Mouse (Mus musculus) liver, embryonic 14.5 days (tissue): ENCODE data around the gene Etv4. TPM values are rescaled to one million over a fixed set of nuclear protein-coding genes. Genes with fewer than 3 reads are reported as not detected.

Source experiments
- ATAC-seq: fragments of 200-750 bp; cut with Nextera tagmentation; 2 replicates; pipeline ENCODE4 v1.8.0; 2017; ENCODE audit warnings: moderate number of reproducible peaks, mild to moderate bottlenecking, moderate library complexity; ENCODE audit not compliant: insufficient read depth
- DNase-seq, 3 experiments: peaks; one replicate each; pipeline ENCODE4 v3.0.0-alpha.2; 2012 to 2013; ENCODE audit warnings: low read depth in 3 of 3, low spot score in 3 of 3
- H3K27ac ChIP-seq: fragments of 300-500 bp; sonication (generic); 2 replicates; pipeline ENCODE4 v1.5.1; 2014; ENCODE audit warnings: moderate library complexity, mild to moderate bottlenecking, control low read depth, inconsistent platforms
- H3K27me3 ChIP-seq: fragments of 300-500 bp; sonication (generic); 2 replicates; pipeline ENCODE4 v1.6.1; 2014; ENCODE audit warnings: mild to moderate bottlenecking, low read length, moderate library complexity; ENCODE audit not compliant: control insufficient read depth, insufficient read depth
- H3K36me3 ChIP-seq: fragments of 300-500 bp; sonication (generic); replicated peaks from 2 replicates; pipeline ENCODE4 v1.6.1; 2014; ENCODE audit warnings: low read depth; ENCODE audit not compliant: control insufficient read depth, insufficient read depth
- H3K4me1 ChIP-seq, 2 experiments: fragments of 200-500 bp in 1 of 2; fragments of 300-500 bp in 1 of 2; sonication (generic) in 1 of 2; replicated peaks; 2 replicates each; pipeline ENCODE4 v1.6.1; 2012 to 2014; ENCODE audit warnings: antibody characterized with exemption in 1 of 2, inconsistent platforms in 1 of 2, low read length in 1 of 2; ENCODE audit not compliant: control insufficient read depth in 2 of 2, insufficient read depth in 2 of 2
- H3K4me2 ChIP-seq: fragments of 300-500 bp; sonication (generic); 2 replicates; pipeline ENCODE4 v1.6.1; 2014; ENCODE audit warnings: low read depth, mild to moderate bottlenecking, control low read depth, moderate library complexity
- H3K4me3 ChIP-seq, 2 experiments: fragments of 200-500 bp in 1 of 2; fragments of 300-500 bp in 1 of 2; sonication (generic) in 1 of 2; 2 replicates each; pipeline ENCODE4 v1.5.1; 2012 to 2014; ENCODE audit warnings: low read depth in 2 of 2, low read length in 2 of 2, mild to moderate bottlenecking in 2 of 2, control low read depth in 1 of 2, inconsistent platforms in 1 of 2, moderate library complexity in 1 of 2; ENCODE audit not compliant: insufficient read depth in 1 of 2
- H3K9ac ChIP-seq: fragments of 300-500 bp; sonication (generic); replicated peaks from 2 replicates; pipeline ENCODE4 v1.6.1; 2014; ENCODE audit warnings: mild to moderate bottlenecking, control low read depth, moderate library complexity
- H3K9me3 ChIP-seq: fragments of 300-500 bp; sonication (generic); 2 replicates; pipeline ENCODE4 v1.6.1; 2016; ENCODE audit warnings: low read length, mixed read lengths; ENCODE audit not compliant: control insufficient read depth
- CTCF ChIP-seq: IDR thresholded peaks from 2 replicates; pipeline ENCODE4 v1.5.1; 2016; ENCODE audit warnings: antibody characterized with exemption, low read depth, control low read depth
- EP300 ChIP-seq: IDR thresholded peaks from 2 replicates; pipeline ENCODE4 v1.6.1; 2016; ENCODE audit warnings: antibody characterized with exemption, low read depth
- WGBS: fragments of 180-500 bp; shearing (Covaris S2); extraction: QIAGEN DNeasy Blood & Tissue Kit; methylation state at CpG from one replicate; pipeline ENCODE4 v1.1.7; 2014; ENCODE audit not compliant: insufficient replicate concordance; 5-methylcytosine and 5-hydroxymethylcytosine counted together
- polyA plus RNA-seq, 2 experiments: library from polyadenylated mRNA; depleted of rRNA in 1 of 2; stranded (reverse) in 1 of 2; unstranded in 1 of 2; fragments of >200 nt; fragmentation: Nextera tagmentation in 1 of 2; extraction: Ambion mirVana in 1 of 2; gene quantifications; 2 replicates each; pipeline versions ENCODE4 v1.2.1 to v1.2.3; 2012 to 2014

The Etv4 gene
- polyA plus RNA-seq, 2 experiments = 0.29 to 0.30 TPM

DNA sequence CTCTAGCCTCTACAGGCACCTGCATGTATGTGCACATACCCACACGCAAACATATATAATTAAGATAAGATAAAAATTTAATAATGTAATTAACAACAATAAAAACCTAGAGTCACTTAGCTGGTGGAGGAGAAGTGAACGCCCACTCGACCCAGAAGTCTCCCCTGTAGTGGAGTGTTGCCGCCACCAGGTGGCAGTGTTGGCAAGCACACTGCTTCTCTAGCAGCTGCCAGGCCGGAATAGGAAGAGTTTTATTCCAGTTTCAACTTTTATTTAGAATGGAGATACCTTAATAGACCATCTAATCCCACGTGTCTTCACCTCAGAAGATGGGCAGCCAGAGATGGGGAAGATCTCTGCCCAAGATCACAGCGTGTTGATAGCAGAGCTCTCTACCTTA is 28.1 kb upstream of the Etv4 start:
- Histone ChIP-seq H3K4me1 (no peaks in the 10 kb centered on the region; a peak in 1 of 4 replicates), H3K9ac (no peak overlapping the region), H3K36me3 (no peaks in the 10 kb centered on the region), H3K4me3 (no peak overlapping the region), H3K27me3 (no peaks in the 10 kb centered on the region; the same call in 1 of the 2 replicates), H3K27ac (no peak overlapping the region), H3K4me2 (no peak overlapping the region), H3K9me3 (no peaks in the 10 kb centered on the region)
- WGBS = 2% methylated on average over 7 of the region's 7 CpGs
- no peak for TF ChIP-seq EP300
- peak; percentile 96 for TF ChIP-seq CTCF
- no peak for ATAC-seq
- DNase-seq = peak; percentile 23 to 41 (median 30)

- no peaks in the 10 kb centered on the region for H3K9me3 ChIP-seq
- no peak overlapping the region for H3K27ac ChIP-seq
- no peaks in the 10 kb centered on the region; a peak in 1 of 4 replicates for H3K4me1 ChIP-seq
- DNase-seq (no peak), ATAC-seq (no peak)
- TF ChIP-seq EP300 (no peak), CTCF (no peak)
- no peaks in the 10 kb centered on the region; the same call in none of the 2 replicates for H3K27me3 ChIP-seq
- H3K9ac ChIP-seq = no peak overlapping the region
- H3K4me2 ChIP-seq = no peak overlapping the region
- no peaks in the 10 kb centered on the region for H3K36me3 ChIP-seq
- H3K4me3 ChIP-seq = no peak overlapping the region
- WGBS = 36% methylated on average over 15 of the region's 15 CpGs
Measured at GRCm38 (mm10) chr11:101809060-101809828, 24.1 kb upstream of the Etv4 start.

GRCm38 (mm10) chr11:101807266-101807665 is 22.1 kb upstream of the Etv4 start:
- Histone ChIP-seq H3K4me3 (no peak overlapping the region), H3K27me3 (no peaks in the 10 kb centered on the region; the same call in none of the 2 replicates), H3K4me1 (no peaks in the 10 kb centered on the region; a peak in 1 of 4 replicates), H3K27ac (no peak overlapping the region), H3K9me3 (no peaks in the 10 kb centered on the region), H3K36me3 (no peaks in the 10 kb centered on the region), H3K9ac (no peak overlapping the region), H3K4me2 (no peak overlapping the region)
- TF ChIP-seq CTCF (no peak), EP300 (no peak)
- ATAC-seq = no peak
- no peak for DNase-seq
- 69% methylated on average over 10 of the region's 10 CpGs for WGBS

DNA sequence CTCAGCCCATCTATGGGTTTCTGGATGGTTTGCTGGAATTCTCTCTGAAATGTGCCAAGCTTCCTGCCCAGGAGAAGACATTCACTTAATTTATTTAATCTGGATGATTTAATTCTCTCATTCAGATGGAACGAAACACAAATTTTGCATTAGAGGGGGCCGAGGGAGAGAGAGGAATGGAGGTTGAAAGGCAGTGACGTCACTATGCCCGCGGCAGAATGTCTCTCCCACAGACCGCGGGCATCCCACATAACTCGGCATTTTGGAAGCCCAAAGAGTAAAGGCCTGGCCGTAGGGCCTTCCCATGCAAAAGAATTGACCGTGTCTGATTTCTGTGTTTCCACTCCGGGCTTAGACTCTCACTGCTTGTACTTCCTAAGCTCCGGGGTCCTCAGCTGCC is 21.6 kb upstream of the Etv4 start:
- no peak for TF ChIP-seq EP300
- no peak for TF ChIP-seq CTCF
- H3K4me3 ChIP-seq = no peak overlapping the region
- no peak overlapping the region for H3K9ac ChIP-seq
- WGBS = 51% methylated on average over 12 of the region's 12 CpGs
- ATAC-seq (no peak), DNase-seq (no peak)
- H3K4me2 ChIP-seq = no peak overlapping the region
- no peaks in the 10 kb centered on the region; the same call in none of the 2 replicates for H3K27me3 ChIP-seq
- no peaks in the 10 kb centered on the region; a peak in 1 of 4 replicates for H3K4me1 ChIP-seq
- H3K9me3 ChIP-seq = no peaks in the 10 kb centered on the region
- no peak overlapping the region for H3K27ac ChIP-seq
- H3K36me3 ChIP-seq = no peaks in the 10 kb centered on the region

DNA sequence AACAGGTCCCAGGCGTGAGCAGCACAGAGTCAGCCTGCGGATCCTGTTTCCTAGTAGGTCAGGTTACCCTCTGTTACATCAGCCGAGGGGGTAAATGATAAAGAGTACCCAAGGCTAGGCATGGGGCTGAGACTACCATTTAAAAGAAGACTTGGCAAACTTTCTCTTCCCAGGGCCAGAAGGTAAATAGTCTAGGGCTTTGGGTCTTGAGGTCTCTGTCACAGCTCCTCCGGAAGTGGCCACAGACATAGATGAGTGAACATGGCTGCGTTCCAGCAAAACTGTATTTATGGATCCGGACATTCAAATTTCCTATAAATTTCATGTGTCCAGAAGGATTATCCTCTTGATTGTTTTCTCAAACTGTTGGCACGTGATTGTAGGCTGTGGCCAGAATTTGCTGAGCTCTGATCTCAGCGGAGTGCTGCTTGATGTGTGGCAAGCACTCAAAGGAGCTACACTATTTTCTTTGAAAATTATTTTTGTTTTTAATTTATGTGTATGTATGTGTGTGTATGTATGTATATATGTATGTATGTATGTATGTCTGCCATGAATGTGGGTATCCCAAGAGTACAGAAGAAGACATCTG is 20.0 kb upstream of the Etv4 start:
- no peaks in the 10 kb centered on the region for H3K9me3 ChIP-seq
- H3K36me3 ChIP-seq = no peaks in the 10 kb centered on the region
- TF ChIP-seq EP300 = no peak
- no peak for TF ChIP-seq CTCF
- no peak overlapping the region for H3K9ac ChIP-seq
- DNase-seq (no peak), ATAC-seq (no peak)
- H3K27me3 ChIP-seq = no peaks in the 10 kb centered on the region; the same call in 1 of the 2 replicates
- no peak overlapping the region for H3K27ac ChIP-seq
- H3K4me3 ChIP-seq = no peak overlapping the region
- H3K4me2 ChIP-seq = no peak overlapping the region
- 64% methylated on average over 8 of the region's 8 CpGs for WGBS
- no peaks in the 10 kb centered on the region; a peak in 1 of 4 replicates for H3K4me1 ChIP-seq
